Mouse (Mus musculus) spleen, adult 10 weeks (tissue): Measurements from ENCODE around the gene Trove2. TPM values are rescaled to one million over a fixed set of nuclear protein-coding genes. Genes with fewer than 3 reads are reported as not detected.

Source experiments
- polyA plus RNA-seq: library from polyadenylated mRNA; stranded (reverse); fragments of 350-450 nt; fragmentation: Illumina TruSeq; extraction: RNeasy Lipid Tissue Mini Kit (QIAGEN cat#74804); gene quantifications from one replicate; pipeline ENCODE4 v1.2.3, GENCODE M21; 2015; ENCODE audit warnings: low replicate concordance; ENCODE audit not compliant: insufficient read depth

Gene Trove2
- polyA plus RNA-seq: 6.5 TPM

DNA sequence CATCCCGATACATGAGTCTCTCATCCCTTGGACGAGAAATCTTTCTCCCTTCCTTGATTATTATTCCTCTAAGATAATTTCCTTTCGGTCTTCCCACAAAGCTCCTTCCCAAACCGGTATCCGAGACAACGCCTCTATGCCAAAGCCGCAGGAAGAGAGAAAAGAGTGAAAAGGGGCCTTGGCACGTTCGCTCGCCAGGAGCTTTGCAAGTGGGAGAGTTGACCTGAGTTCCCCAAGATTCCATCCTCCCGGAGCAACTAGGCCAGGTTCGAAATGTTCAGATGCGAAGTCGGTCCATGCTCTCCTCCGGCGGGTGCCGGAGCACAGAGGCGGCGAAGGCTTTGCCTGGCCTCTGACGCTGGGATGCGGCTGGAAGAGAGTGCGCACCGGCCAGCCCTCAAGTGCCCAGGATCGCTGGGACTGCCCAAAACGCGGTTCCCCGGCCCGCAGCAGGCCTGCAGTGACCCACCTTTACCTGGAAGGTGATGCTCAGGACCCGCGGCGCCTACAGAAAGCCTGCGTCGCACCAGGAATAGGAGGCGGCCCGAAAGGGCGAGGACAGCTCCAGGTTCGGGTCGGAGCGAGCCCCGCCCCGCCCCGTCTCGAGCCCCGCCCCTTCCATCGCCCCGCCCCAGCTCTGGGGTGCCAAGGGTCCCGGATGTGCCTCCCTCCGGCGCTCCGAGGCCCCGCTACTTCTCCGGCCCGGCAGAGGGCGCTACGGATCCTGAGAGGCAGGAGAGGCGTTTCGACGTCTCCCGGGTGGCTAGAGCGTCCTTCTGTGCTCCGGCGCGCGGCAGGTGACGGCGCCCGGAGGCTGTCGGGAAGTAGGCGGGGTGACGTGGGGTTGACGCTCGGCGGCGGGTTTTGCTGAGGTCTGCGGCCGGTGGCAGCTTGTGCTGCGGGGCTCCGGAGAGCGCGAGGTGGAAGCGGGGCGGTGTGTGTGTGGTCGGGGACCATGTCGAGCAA, at the start of gene Trove2, which contains the start of gene Uchl5:
Gene Trove2 (minus strand): TSS at position 623 of the 966 bp plus-strand sequence.
Gene Uchl5 (plus strand): TSS at position 827 of the 966 bp plus-strand sequence.

DNA sequence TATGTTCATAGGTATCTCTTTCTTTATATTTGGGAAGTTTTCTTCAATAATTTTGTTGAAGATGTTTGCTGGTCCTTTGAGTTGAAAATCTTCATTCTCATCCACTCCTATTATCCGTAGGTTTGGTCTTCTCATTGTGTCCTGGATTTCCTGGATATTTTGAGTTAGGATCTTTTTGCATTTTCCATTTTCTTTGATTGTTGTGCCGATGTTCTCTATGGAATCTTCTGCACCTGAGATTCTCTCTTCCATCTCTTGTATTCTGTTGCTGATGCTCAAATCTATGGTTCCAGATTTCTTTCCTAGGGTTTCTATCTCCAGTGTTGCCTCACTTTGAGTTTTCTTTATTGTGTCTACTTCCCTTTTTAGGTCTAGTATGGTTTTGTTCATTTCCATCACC, 60.8 kb downstream of the Trove2 start, which contains the start of gene Glrx2:
Gene Glrx2 (plus strand): TSS at position 301 of the 400 bp plus-strand sequence.

DNA sequence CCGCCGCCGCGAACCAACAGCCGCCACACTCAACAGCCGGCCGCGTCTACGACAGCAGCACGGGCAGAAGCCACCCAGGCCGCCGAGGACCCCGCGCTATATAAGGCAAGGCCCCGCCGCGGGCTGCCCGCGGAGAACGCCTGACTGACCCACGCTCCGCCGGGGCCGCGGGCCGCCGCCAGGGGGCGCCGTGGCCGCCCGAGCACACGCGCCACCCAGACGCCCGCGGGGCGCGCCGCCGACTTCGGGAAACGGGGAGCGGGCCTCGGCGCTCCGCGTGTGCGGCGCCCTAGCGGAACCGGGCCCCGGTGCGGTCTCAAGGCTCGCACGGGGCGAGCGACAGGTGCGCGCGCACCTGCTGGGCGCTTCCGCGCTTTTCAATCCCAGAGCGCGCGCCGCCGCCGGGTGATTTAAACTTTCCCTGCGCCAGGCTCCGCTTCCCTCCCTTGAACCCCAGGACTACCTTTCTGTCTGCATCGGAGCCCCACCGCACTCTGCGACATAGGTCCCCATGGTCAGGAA, 74.1 kb downstream of the Trove2 start, which contains the start of gene Cdc73:
Gene Cdc73 (minus strand): TSS at position 153 of the 522 bp plus-strand sequence.

Other genes with a start within 250 kb of the Trove2 start
- 0.29 TPM for gene B3galt2, start 136.4 kb downstream of the Trove2 start, polyA plus RNA-seq
- gene Cdc73, start 74.2 kb downstream of the Trove2 start, polyA plus RNA-seq: 63.2 TPM
- gene Glrx2, start 60.7 kb downstream of the Trove2 start, polyA plus RNA-seq: 57.6 TPM
- gene Uchl5, start 204 bp upstream of the Trove2 start, polyA plus RNA-seq: 50.7 TPM
- gene Rgs2, start 227.1 kb upstream of the Trove2 start, polyA plus RNA-seq: 154 TPM